Mouse (Mus musculus): ENCODE data around the gene Actg2.

Gene Actg2

DNA sequence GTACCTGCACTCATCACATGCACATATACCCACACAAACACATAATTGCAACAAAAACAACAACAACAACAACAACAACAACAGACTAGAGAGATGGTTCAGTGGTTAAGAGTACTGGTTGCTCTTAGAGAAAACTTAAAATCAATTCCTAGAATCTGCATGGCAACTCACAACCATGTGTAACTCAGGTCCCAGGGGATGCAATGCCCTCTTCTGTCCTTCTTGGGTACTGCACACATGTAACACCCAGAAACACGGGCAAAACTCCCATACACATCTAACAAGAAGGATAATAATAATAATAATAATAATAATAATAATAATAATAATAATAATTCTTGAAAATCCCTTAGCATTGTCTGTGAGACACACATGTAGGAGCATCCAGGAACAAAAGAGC, 23.6 kb downstream of the Actg2 start:
- no peak for DNase-seq (ENCODE audit: low read depth, low spot score)

DNA sequence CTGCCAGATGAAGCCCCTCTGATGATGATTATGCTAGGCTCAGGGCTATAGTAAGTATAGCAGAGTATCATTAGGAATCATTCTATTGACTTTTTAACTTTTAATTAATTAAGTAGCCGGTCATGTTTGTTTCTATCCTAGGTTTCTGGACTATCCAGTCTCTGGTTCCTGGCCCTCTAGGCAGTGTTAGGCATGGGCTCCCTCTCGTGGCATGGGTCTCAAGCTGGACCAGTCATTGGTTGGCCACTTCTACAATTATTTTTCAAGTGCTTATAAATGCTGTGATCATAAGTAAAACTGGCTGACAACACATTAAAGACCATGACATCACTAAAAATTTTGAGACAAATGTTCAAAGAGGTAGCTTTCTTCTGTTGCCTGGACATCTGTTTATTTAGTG, 25.9 kb downstream of the Actg2 start:
- no peak for DNase-seq (ENCODE audit: low read depth, low spot score)

- DNase-seq (ENCODE audit: low read depth, low spot score) = no peak
These were observed 26.6 kb downstream of the Actg2 start for GRCm38 (mm10) chr6:83509442-83509841.

GRCm38 (mm10) chr6:83507168-83507546, 28.9 kb downstream of the Actg2 start:
- DNase-seq (ENCODE audit: low read depth, low spot score) = no peak

DNA sequence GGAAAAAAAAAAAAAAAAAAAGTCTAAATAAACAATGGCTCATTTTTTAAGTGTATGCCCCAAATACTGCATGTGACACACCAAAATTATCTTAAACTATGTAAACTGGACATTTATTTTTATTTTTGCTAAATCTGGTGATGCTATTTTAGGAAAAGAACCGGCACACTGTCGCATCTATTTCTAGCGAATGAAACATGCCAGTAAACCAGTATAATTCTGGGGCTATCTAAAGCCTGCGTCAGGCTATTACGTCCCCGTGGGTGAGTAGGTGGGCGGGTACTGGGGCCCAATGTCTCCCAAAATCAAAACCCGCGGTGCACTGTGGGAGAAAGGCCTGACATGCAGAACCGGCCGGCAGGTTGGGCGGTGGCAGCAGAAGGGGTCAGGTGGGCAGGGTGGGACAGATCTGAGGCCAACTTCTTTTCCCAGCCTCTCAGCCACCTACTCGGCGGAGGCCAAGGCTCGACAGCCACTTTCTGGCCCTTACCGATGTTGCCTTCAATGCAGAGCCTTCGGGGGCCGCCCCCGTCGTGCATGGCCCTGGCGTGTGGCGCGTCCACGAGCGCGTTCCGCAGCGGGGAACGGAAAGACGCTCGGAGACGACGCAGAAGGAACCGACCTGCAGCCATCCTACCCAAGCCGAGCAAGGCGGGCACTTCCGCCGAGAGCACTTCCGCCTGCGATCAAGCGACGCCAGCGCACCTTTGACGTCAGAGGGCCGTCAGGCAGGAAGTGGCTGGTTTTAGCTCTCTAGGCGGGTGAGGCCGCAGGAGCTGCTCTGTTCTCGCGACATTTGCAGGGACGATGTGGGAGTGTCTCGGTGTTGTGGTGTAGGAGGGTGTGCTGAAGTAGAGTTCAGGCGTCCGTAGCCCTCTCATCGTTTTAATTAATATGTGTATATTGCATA, 29.6 kb downstream of the Actg2 start, which contains the start of gene Dguok:
Dguok (minus strand) TSS at position 712 of the 910 bp plus-strand sequence.
- DNase-seq (ENCODE audit: low read depth, low spot score) = peak; percentile 96

- no peak for DNase-seq (ENCODE audit: low read depth, low spot score)
These were observed 30.5 kb downstream of the Actg2 start for GRCm38 (mm10) chr6:83505554-83505953.

DNA sequence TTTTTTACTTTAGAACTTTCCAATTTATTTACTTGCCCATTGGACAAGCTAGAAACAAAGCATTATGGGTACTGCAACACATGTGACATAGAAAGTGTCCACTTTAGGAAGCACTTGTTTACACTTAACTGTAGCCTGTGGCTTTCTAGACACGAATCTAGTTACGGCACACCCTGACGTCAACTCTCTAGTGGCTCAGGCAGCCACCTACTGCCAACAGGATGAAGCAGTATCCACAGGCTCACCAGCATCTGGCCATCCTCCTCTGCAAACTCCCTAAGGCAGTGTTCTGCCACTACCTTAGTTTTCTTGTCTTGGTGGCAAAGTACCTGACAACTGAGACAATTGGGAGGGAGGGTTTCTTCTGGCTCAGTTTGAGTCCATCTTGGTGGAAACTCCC, 32.7 kb downstream of the Actg2 start:
- DNase-seq (ENCODE audit: low read depth, low spot score) = no peak

DNA sequence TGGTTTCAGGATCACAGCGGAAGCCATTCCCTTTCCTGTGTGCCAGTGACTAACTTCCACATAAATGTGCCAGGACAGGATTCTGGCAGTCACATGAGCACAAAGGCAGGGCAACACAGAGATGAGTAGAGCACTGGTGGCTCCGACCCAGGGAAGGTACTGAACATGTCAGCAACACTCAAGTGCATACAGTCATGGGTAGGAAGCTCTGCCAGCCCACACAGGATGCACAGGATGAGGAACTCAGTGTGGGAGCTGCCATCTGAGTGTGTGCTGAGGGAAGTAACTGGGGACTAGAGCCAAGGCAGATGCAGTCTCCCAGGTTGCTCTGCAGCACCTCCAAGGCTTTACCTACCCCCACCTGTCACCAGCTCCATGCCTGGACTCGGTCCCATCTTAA, 33.4 kb downstream of the Actg2 start:
- DNase-seq (ENCODE audit: low read depth, low spot score) = no peak

- no peak for DNase-seq (ENCODE audit: low read depth, low spot score)
These were observed 34.3 kb downstream of the Actg2 start for GRCm38 (mm10) chr6:83501524-83502310.

DNA sequence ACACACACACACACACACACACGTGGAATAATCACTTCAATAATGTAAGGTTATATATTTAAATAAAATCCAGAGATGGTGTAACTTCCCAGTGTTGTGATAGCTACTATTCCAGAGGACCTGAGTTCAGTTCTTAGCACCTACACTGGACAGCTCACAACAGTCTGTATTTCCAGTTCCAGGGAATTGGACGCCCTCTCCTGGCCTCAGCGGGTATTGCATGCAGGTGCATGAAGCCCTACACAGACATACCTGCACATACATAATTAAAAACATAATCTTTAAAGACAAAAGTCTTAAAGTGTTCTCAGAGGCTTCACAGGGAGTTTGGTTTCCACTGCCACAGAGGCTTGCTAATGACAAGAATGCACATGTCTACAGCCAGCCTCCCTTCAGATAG, 35.6 kb downstream of the Actg2 start:
- no peak for DNase-seq (ENCODE audit: low read depth, low spot score)

GRCm38 (mm10) chr6:83499078-83499477, 37.0 kb downstream of the Actg2 start:
- no peak for DNase-seq (ENCODE audit: low read depth, low spot score)

DNA sequence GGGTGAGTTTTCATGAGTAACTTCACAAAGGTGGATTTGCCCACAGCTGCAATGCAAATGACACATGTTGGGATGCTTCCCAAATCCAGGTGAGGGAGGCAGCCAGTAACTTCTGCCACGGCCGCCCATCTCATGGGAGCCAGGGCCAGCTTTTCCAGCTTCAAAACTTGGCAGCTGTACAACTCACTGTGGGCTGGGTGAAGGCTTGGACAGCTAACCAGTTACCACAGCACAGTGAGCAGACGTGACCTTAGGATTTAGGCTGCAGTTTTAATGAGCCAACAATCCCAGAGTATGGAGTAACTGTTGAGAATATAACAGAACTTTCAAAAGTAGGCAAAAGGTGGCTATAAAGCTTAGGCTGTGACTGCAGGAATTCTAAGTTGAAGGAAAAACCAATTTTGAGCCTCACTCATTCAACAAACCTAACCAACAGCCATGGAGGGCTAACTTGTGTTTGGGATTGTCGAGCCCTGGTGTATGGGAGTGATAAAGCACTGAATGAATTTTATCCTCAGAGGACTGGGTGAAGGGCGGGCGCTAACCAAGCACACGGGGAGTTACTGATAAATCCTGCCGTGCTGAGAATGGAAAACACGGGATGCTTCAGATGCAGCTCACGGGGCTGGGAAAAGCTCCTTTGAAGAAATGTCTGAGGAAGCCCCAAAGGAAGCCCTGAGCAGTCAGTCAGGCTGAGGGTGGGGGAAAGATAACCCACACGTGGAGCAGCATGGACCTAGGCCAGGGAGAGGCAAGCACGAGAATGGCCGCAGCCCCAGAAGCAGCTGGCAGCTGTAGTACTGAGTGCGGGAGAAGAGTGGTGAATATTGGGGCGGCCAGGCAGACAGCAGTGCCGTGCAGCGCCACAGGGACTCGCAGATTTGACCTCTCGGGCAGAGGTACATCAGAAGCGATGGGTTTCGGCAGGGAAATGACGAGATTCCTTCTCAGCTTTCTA, 39.0 kb downstream of the Actg2 start:
- DNase-seq (ENCODE audit: low read depth, low spot score) = no peak

- no peak for DNase-seq (ENCODE audit: low read depth, low spot score)
These were observed 39.9 kb downstream of the Actg2 start for GRCm38 (mm10) chr6:83496009-83496752.

- no peak for DNase-seq (ENCODE audit: low read depth, low spot score)
These were observed 45.4 kb downstream of the Actg2 start for GRCm38 (mm10) chr6:83490622-83491021.

GRCm38 (mm10) chr6:83488200-83488599, 47.9 kb downstream of the Actg2 start:
- no peak for DNase-seq (ENCODE audit: low read depth, low spot score)

DNA sequence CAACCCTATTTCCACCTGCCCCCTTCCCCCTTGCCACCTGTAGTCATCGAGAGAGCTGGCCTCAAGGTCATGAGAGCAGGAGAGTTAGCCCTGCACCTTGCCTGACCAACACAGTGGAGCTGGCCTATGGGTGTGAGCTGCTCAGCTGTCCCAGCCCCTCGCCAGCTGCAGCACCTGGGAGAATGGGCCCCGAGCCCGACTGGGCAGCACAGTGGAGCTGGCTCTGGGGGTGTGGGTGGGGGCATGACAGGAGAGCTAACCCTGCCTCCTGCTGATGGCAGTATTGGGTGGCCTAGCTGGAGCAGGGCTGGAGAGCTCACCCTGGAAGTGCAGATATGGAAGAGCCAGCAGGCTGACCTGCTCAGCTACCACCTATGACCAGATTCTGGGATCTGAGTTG, 48.8 kb downstream of the Actg2 start:
- no peak for DNase-seq (ENCODE audit: low read depth, low spot score)

DNA sequence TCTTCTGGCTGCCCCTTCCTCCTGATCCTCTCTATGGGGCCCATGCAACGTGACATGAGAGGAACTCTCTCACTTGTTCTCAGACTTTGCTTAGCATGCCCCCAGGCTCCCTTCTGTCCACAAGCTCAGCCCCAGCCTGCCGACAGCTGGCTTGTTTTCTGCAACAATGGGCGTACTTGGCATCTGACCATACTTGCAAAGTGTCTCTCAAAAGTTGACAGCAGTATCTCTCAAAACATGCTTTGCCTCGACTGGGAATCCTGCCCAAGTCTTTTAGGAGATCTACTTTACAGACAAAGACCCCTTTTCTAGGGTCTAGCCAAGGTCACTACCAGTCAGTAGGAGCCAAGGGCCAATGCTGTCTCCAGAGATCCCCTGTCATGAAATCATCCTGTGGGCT, 50.2 kb downstream of the Actg2 start:
- no peak for DNase-seq (ENCODE audit: low read depth, low spot score)

DNA sequence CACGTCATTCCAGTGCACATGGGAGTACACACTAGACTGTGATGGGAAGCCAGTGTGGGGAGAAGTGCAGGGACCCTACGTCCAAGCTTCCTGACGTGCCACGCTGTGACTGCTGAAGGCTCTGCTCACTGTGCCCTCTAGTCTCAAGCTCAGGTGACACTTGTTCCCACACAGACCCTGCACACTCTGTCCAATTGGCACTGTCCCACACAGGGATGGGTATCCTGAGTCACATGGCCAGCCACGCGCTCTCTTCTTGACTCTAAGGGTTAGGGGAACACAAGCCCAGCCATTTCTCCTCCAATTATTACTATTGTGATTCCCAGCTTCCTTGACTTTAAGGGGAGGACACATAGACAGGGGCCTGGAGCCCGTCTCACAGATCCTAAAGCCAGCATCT, 52.3 kb downstream of the Actg2 start:
- DNase-seq (ENCODE audit: low read depth, low spot score) = no peak

DNA sequence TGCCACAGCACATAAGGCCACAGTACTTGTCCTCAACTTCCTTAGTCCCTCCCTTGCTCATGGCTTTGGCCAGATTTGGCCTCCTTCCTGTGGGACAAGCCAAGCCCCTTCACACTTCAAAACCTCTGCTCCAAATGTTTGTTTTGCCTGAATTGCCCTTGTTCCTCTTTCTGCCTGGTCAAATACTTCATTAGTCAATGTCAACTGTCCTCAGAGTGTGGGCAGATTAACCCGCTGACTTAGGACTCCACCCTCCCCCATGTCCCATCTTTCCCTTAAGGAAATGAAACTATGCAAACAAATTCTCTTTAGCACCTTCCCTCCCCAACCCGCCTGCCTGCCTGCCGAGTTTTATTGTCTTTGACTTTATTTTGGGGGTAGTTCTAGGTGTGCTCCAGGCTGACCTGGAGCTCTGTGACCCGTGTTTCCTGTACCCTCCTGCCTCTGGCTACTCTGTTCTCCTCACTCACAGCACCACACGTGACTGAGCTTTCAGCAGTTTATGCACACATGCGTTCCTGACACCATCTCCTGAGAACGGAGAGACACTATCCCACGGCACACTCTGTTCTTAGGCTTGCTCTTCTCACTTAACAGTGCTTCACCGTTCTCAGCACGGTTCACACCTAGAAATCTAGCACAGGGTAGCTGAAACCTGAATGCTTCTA, 53.5 kb downstream of the Actg2 start:
- DNase-seq (ENCODE audit: low read depth, low spot score) = no peak

DNA sequence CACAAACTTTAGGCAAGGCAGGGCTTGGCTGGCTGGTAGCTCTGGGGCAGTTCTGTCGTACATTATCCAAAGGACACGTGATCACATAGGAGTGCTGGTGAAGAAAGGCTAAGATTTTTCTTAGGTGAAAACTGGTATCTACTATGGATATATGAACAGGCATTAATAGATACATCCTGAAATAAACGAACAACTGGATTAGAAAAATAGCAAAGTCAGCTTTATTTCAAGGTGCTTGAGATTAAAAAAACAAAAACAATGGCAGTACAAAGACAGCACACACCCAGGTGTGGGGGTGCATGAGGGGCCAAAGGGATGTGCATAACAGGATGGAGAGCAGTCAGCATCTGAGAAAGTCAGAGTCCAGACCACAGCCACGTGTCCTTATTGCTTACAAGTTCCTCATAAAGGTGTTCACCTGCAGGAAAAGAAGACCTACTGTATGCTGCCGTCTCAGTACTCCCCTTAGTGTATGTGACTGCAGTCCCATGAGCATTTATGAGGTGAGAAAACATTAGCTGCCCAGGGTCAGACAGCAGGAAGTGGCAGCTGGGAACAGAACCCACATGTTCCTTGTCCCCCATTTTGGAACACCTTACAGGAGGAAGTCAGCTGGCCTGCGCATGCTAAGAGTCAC, 55.9 kb downstream of the Actg2 start:
- no peak for DNase-seq (ENCODE audit: low read depth, low spot score)
